Mouse (Mus musculus) frontal cortex, adult 2 months (tissue): Measurements from ENCODE around the gene Ropn1l. TPM values are rescaled to one million over a fixed set of nuclear protein-coding genes. Genes with fewer than 3 reads are reported as not detected.
A peak's percentile ranks its signal among the peaks of the same experiment; 100 is the strongest.

Experiments
- DNase-seq, 2 experiments: peaks; one replicate each; pipeline ENCODE4 v3.0.0; 2022; ENCODE audit warnings: low spot score in 1 of 2; ENCODE audit errors: extremely low spot score in 1 of 2
- polyA plus RNA-seq: library from polyadenylated mRNA; depleted of rRNA; stranded (reverse); fragments of >200 nt; gene quantifications from 2 replicates; pipeline ENCODE4 v1.2.3, GENCODE M21; 2012

The Ropn1l gene
- polyA plus RNA-seq, 1 experiment, result 0.88 TPM

DNA sequence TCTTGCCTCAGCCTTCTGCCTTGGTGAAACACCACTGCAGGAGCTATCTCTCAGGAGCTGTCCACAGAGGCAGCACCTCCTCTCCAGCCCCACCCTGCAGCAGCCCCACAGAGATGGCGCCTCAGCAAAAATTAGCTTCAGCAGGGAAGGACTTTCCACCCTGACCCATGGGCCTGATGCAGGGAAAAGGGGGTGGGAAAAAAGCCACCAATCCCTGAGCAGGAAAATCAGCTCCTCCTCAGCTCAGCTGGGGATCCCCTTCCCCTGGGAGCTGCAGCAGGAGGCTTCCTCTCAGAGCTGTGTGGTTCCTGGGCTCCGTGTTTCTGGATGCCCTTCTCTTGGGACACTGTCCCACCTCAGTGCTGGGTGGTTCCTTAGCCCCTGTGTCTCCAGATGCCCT is 3.8 kb downstream of the Ropn1l start:
- DNase-seq, result no peak

DNA sequence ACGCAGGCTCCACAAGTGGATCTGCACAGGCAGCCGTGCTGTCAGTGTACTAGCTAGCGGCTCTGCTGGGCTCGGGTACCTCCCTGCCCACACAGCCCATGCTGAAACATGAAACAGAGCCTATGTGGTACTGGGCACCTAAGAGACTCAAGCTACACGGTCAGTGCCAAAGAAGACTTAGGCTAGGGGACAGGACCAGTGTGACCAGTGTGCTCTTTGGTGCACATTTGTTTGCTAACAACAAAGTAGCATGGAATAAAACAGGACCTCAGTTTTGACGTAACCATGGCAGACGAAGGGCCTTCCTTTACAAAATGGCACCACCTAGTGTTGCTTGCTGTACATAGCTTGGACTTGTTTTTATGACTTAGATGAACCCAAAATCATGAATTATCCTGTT is 6.4 kb downstream of the Ropn1l start:
- peak; percentile 49 to 86 for DNase-seq

GRCm38 (mm10) chr15:31442698-31443097 is 10.8 kb downstream of the Ropn1l start:
- DNase-seq, result no peak

DNA sequence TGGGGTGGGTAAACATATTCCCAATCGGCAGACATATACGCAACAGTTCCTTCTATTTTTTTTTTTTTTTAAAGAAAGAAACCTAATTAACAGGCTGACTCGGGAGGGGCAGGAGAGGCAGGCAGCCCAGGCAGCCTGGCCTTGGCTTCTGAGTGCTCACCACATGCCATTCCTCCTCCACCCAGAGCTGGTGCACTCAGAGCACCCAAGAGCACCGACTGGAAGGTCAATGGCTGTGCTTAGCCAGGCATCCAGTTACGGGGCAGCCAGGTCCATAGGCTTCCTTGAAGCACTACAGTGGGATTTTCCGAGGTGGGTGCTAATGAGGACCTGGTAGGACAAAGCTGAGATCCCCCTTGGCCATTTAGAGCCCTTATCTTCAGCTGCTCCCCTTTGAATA is 11.5 kb downstream of the Ropn1l start:
- DNase-seq, result no peak

GRCm38 (mm10) chr15:31436811-31437210 is 16.7 kb downstream of the Ropn1l start:
- no peak for DNase-seq

- DNase-seq, result no peak
Observed at GRCm38 (mm10) chr15:31436083-31436482, 17.5 kb downstream of the Ropn1l start.

GRCm38 (mm10) chr15:31433768-31434167 is 19.8 kb downstream of the Ropn1l start:
- DNase-seq, result no peak

DNA sequence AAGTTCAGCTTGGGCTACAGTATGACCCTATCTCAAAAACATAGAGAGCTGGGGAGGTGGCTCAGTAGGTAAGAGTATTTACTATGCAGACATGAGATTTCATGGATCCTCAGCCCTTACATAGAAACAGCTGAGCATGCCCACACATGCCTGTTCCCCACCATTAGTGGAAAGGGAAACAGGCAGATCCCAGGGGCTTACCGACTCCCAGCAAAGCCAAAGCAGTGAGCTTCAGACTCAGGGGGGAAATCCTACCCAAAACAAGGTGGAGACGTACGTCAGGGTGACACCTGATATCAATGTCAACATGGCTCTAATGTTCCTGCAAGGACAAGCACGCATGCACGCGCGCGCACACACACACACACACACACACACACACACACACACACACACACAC is 21.7 kb downstream of the Ropn1l start:
- no peak for DNase-seq

- DNase-seq, result no peak
Observed at GRCm38 (mm10) chr15:31430014-31430413, 23.5 kb downstream of the Ropn1l start.

- DNase-seq, result no peak
Observed at GRCm38 (mm10) chr15:31429429-31429828, 24.1 kb downstream of the Ropn1l start.

GRCm38 (mm10) chr15:31428571-31428970 is 25.0 kb downstream of the Ropn1l start:
- peak; percentile 80 to 89 for DNase-seq

DNA sequence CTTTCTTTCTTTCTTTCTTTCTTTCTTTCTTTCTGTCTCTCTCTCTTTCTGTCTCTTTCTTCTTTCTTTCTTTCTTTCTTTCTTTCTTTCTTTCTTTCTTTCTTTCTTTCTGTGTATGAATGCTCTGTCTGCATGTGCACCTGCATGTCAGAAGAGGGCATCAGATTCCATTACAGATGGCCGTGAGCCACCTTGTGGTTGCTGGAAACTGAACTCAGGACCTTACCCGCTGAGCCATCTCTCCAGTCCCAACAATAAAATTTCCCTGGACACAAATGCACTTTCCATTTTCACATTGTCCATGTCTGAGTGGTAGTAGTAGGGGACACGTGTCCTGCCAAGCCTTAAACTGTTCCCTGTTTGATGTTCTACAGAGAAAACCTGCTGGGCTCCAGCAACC is 26.1 kb downstream of the Ropn1l start:
- DNase-seq, result no peak

DNA sequence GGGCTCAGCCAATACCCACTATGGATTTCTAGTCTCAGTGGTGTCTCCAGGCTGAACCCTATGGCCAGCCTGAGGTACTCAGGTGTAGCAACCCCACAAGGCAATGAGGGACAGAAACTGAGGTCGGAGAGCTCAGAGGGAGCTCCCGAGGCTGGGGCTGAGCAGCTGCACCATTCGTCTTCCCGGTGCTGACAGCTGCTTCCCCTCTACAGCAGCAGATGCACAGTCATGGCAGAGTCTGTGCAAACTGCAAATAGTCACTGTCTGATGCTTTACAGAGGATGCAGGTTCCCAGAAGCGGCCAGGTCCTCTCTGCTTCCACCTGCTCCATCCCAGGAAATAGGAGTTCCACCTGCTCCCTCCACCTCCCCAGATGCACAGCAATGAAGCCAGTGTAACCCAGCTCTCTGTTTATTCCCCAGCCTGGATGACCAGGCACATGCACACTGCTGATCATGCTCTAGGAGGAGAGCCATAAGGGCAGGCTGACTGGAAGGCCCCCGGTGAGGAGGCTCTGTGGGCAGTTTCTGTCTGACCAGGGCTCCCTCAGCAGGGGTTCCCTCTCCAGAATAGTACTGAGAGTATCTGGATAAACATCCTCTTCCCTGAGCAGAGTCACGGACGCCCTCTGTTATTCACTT is 27.4 kb downstream of the Ropn1l start:
- no peak for DNase-seq

GRCm38 (mm10) chr15:31422649-31423369 is 30.7 kb downstream of the Ropn1l start:
- DNase-seq, result no peak

- DNase-seq, result no peak
Observed at GRCm38 (mm10) chr15:31419037-31419436, 34.5 kb downstream of the Ropn1l start.

DNA sequence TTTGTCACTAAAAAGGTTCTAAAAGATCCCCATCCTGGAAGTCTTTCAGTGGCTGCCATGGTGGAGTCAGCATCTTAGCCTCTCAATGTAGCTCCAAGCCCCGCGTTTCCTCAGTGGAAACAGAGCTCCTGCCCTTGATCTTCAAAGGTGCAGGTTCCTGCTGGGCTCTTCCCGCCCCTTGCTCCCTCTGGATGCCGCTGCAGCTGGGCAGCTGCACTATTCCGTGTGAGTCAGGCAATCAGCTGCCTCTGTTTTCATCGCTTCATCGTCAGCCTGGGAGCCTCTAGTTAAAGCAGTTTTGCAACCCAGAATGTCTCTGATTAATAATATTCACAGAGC is 34.9 kb downstream of the Ropn1l start:
- DNase-seq, result no peak

DNA sequence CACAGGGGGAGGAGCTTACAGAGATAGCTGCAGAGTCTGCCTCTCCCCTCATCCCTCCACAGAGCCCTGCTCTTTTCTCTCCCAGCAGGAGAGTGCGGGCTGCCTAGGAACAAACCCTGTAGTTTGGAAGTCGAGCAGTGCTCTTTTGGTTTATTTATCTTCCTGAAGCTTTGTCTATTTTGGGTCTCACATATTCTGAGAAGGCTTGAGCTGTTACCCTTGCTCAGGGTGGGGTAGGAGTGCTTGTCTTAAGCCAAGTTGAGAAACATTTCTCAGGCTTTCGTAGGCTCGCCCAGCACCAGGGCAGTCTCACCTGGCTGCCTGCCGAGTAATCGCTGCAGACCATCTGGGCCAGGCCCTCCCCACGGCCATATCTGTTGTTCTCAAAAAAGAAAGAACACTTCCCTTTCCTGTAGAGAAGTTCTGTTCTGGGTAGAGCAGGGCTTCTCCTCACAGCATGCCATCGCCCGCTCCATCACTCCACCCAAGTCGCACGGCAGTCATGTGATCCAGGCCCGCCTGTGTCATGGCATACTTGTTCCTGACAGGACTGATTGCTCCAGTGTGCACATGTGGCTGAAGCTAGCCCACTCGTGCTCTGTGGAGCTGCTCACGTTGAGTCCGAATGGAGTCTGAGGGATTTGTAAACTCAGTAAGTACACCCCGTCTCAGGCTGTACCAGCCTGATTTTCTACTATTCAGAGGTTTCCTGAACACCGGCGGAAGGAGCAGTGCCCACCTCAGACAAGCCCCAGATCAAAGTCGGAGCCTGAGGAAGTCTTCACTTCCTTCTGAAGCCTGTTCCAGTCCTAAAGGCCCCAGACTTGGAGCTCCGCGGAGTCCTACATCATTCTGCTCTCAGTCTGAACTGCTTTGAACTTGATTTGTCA is 35.5 kb downstream of the Ropn1l start:
- peak; percentile 73 to 80 for DNase-seq

GRCm38 (mm10) chr15:31417409-31417795 is 36.1 kb downstream of the Ropn1l start:
- no peak for DNase-seq

- no peak for DNase-seq
Observed at GRCm38 (mm10) chr15:31415181-31415580, 38.4 kb downstream of the Ropn1l start.

DNA sequence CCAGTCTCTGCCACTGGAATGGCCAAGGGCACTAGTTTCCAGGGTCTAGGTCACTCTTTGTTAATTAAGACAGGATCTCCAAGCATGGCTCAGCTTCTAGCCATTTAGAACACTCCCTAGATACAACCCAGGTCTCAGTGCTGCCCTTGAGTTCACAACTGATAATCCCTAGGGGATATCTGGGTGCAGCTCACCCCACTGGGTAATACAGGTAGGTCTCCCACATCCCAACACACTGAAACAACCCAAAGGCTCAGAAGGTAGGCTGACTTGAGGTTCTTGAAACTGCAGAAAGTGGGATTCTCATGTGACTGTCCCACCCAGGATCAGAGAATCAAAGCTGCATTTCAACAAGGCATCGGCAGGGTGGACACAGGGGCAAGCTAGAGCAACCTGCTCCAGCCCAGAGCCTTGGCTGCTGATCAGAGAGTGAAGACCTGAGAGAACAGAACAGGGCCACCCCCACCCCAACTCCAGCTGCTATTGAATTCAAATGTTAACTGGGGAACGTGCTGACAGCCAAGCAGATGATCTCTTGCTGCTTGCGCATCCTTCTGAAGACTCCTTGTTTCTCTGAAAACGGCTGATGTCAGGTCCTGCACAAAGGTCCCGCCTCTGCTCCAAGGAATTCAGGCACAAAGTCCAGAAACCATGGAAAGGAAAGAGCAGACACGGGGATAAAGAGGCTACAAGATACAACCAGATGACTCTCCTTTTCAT is 39.2 kb downstream of the Ropn1l start:
- no peak for DNase-seq

GRCm38 (mm10) chr15:31413662-31414061 is 39.9 kb downstream of the Ropn1l start:
- DNase-seq, result no peak
